Mouse (Mus musculus) right cerebral cortex, adult 18-20 months (tissue): ENCODE measurements around the gene Rtn4.
"Not testable (repeated sequence)": the region's sequence is repeated elsewhere in the genome, so short reads cannot be mapped to it uniquely, and the experiment has no call there.

Experiments
- DNase-seq: peaks from one replicate; pipeline ENCODE4 v3.0.0; 2022; ENCODE audit warnings: mixed read lengths

The Rtn4 gene

GRCm38 (mm10) chr11:29714789-29715188 is 22.0 kb downstream of the Rtn4 start:
- DNase-seq, result peak; percentile 32

GRCm38 (mm10) chr11:29715499-29715898 is 22.8 kb downstream of the Rtn4 start:
- DNase-seq, result no peak

- DNase-seq, result peak; percentile 65
Measured at GRCm38 (mm10) chr11:29718541-29718940, 25.8 kb downstream of the Rtn4 start.

- DNase-seq, result no peak
Measured at GRCm38 (mm10) chr11:29719597-29719996, 26.9 kb downstream of the Rtn4 start.

GRCm38 (mm10) chr11:29724213-29724612 is 31.5 kb downstream of the Rtn4 start:
- DNase-seq, result no peak

GRCm38 (mm10) chr11:29725167-29725566 is 32.4 kb downstream of the Rtn4 start:
- no peak for DNase-seq

GRCm38 (mm10) chr11:29725610-29726009 is 32.9 kb downstream of the Rtn4 start:
- no peak for DNase-seq

GRCm38 (mm10) chr11:29727901-29728300 is 35.2 kb downstream of the Rtn4 start:
- DNase-seq, result no peak

GRCm38 (mm10) chr11:29739752-29740151 is 47.0 kb downstream of the Rtn4 start:
- DNase-seq, result no peak

GRCm38 (mm10) chr11:29744760-29745430 is 52.1 kb downstream of the Rtn4 start:
- DNase-seq, result no peak

GRCm38 (mm10) chr11:29745513-29745912 is 52.8 kb downstream of the Rtn4 start:
- DNase-seq, result no peak

- DNase-seq, result no peak
Measured at GRCm38 (mm10) chr11:29746203-29746602, 53.5 kb downstream of the Rtn4 start.

GRCm38 (mm10) chr11:29747365-29747764 is 54.6 kb downstream of the Rtn4 start:
- DNase-seq, result no peak

- DNase-seq, result no peak
Measured at GRCm38 (mm10) chr11:29747881-29748280, 55.1 kb downstream of the Rtn4 start.

GRCm38 (mm10) chr11:29748750-29749467 is 56.2 kb downstream of the Rtn4 start:
- DNase-seq, result no peak

GRCm38 (mm10) chr11:29749468-29749829 is 56.7 kb downstream of the Rtn4 start:
- no peak for DNase-seq

- DNase-seq, result no peak
Measured at GRCm38 (mm10) chr11:29751013-29751412, 58.3 kb downstream of the Rtn4 start.

- DNase-seq, result no peak
Measured at GRCm38 (mm10) chr11:29751648-29752611, 59.2 kb downstream of the Rtn4 start.

- DNase-seq, result not testable (repeated sequence)
Measured at GRCm38 (mm10) chr11:29756007-29756406, 63.3 kb downstream of the Rtn4 start.

- no peak for DNase-seq
Measured at GRCm38 (mm10) chr11:29758617-29759016, 65.9 kb downstream of the Rtn4 start.

GRCm38 (mm10) chr11:29761387-29761786 is 68.6 kb downstream of the Rtn4 start:
- DNase-seq, result no peak

- no peak for DNase-seq
Measured at GRCm38 (mm10) chr11:29762768-29763167, 70.0 kb downstream of the Rtn4 start.

GRCm38 (mm10) chr11:29765063-29765462 is 72.3 kb downstream of the Rtn4 start:
- DNase-seq, result no peak
